Mouse (Mus musculus) ES-E14 (cell line): ENCODE measurements at regions not wholly inside any gene's neighbourhood (a gene's known extent, or its start where the extent isn't known, plus 50 kb on each side); places are given as distances from the start of the nearest gene placed in this dataset.

Experiments used
- DNase-seq: peaks from one replicate; pipeline ENCODE4 v3.0.0-alpha.2; 2013; ENCODE audit warnings: low read depth, low spot score
- H3K27ac ChIP-seq: 2 replicates; pipeline ENCODE4 v1.5.1; 2012; ENCODE audit warnings: low read depth, mild to moderate bottlenecking, low read length, moderate library complexity, mixed read lengths; ENCODE audit not compliant: poor library complexity, insufficient read depth, severe bottlenecking
- H3K36me3 ChIP-seq: 2 replicates; pipeline ENCODE4 v1.6.1; 2012; ENCODE audit warnings: mild to moderate bottlenecking, low read length, moderate library complexity, mixed read lengths; ENCODE audit not compliant: control insufficient read depth, poor library complexity, insufficient read depth, severe bottlenecking
- H3K4me1 ChIP-seq, 2 experiments: fragments of 150-350 bp in 1 of 2; sonication (generic) in 1 of 2; 2 replicates each; pipeline ENCODE4 v1.6.1; 2012; ENCODE audit warnings: low read length in 2 of 2, mild to moderate bottlenecking in 1 of 2, mixed read lengths in 1 of 2; ENCODE audit not compliant: control insufficient read depth in 2 of 2, insufficient read depth in 2 of 2, poor library complexity in 1 of 2
- H3K4me3 ChIP-seq, 2 experiments: fragments of 150-350 bp in 1 of 2; sonication (generic) in 1 of 2; 2 replicates each; pipeline ENCODE4 v1.5.1; 2012; ENCODE audit warnings: low read length in 2 of 2, low read depth in 1 of 2, mild to moderate bottlenecking in 1 of 2, mixed read lengths in 1 of 2; ENCODE audit not compliant: insufficient read depth in 1 of 2, poor library complexity in 1 of 2, severe bottlenecking in 1 of 2
- H3K9ac ChIP-seq: 2 replicates; pipeline ENCODE4 v1.6.1; 2012; ENCODE audit warnings: low read depth, mild to moderate bottlenecking, low read length, mixed read lengths; ENCODE audit not compliant: poor library complexity, insufficient read depth, severe bottlenecking
- H3K9me3 ChIP-seq: fragments of 150-350 bp; sonication (generic); 2 replicates; pipeline ENCODE4 v1.6.1; 2012; ENCODE audit warnings: low read depth, mild to moderate bottlenecking, low read length; ENCODE audit not compliant: control insufficient read depth, insufficient read depth
- CHD2 ChIP-seq: IDR thresholded peaks from 2 replicates; pipeline ENCODE4 v1.6.1; 2014; ENCODE audit warnings: mild to moderate bottlenecking, low read depth, low read length, inconsistent platforms
- HCFC1 ChIP-seq: IDR thresholded peaks from 2 replicates; pipeline ENCODE4 v1.6.1; 2012; ENCODE audit warnings: low read length, inconsistent platforms, borderline replicate concordance; ENCODE audit not compliant: insufficient read depth
- MAFK ChIP-seq: IDR thresholded peaks from 2 replicates; pipeline ENCODE4 v1.6.1; 2014; ENCODE audit warnings: mild to moderate bottlenecking, low read depth, low read length, inconsistent platforms; ENCODE audit not compliant: insufficient read depth
- ZC3H11A ChIP-seq: IDR thresholded peaks from 2 replicates; pipeline ENCODE4 v1.6.1; 2012; ENCODE audit warnings: low read depth, mild to moderate bottlenecking, inconsistent platforms, low read length, borderline replicate concordance
- ZNF384 ChIP-seq: IDR thresholded peaks from 2 replicates; pipeline ENCODE4 v1.6.1; 2012; ENCODE audit warnings: low read depth, low read length, inconsistent platforms
- in situ Hi-C, 2 experiments: fragments of 600-800 bp; cut with MboI; formaldehyde crosslinking; loops; one replicate each; pipeline ENCODE4 v1.15.1; 2025; ENCODE audit warnings: low sequenced_read_pairs in 2 of 2, inconsistent platforms in 1 of 2; ENCODE audit not compliant: unreplicated experiment in 2 of 2

DNA sequence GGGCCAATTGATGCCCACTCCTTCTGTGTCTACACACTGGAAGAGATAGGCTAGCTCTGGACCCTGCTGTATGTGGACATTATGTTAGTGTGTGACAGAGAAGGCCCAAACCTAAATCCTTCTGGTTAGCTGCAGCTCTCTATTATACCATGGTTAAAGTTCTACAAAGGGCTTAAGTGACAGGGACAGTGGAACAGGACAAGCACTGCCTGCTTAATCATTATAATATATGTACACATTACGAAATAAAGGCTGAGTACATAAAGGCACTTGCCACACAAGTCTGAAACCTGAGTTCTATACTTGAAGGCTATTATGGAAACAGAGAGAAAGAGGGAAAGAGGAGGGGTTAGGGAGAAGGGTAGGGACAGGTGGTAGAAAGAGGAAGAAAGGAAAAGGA, 55.2 kb downstream of the Rdh14 start:
- DNase-seq, result no peak
- TF ChIP-seq ZC3H11A, result no peak
- TF ChIP-seq ZNF384, result no peak
- TF ChIP-seq CHD2, result no peak
- TF ChIP-seq MAFK, result no peak
- TF ChIP-seq HCFC1, result no peak
- no peak overlapping the region for H3K9ac ChIP-seq
- no peak overlapping the region for H3K4me3 ChIP-seq
- in situ Hi-C loops, result loop anchor here in 1 of 2 experiments (25.0 kb wide), 2 partner anchors 858 to 1383 kb away; no protein-coding TSS in a partner anchor
- no peaks in the 10 kb centered on the region for H3K4me1 ChIP-seq
- no peaks in the 10 kb centered on the region for H3K36me3 ChIP-seq
- H3K9me3 ChIP-seq, result no peaks in the 10 kb centered on the region
- no peak overlapping the region for H3K27ac ChIP-seq

DNA sequence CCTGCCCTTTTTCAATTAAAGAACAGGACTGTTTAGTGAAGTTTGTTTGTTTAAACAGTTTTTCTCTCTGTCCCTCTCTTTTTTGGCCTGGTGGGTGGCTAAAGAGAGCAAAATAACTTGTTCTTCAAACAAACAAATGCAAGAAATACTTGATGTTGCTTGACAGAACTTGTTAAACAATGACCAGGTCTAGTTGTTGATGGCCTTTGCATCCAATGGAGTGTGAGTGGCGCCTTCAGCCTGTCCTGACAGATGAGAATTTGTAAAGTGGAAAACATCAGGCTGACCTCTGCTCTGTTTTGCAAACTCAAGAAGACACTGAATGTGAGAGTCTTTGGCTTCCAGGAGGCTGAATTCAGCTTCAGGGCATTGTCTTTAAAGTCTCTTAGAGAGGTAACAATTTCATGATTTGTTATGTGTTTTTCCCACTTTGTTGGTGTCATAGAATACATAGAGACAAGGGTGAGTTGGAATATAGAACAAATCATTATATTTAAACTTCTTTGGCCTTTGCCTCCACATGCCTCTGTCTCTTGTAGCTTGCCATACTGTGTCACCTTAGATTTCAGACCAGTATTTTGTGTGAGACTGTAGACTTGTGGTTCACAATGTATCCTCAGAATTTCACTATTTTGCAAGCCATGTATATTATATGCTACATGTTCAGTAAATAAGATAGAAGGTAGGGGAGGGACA, 67.5 kb downstream of the Rdh14 start:
- Histone ChIP-seq H3K9ac (no peak overlapping the region), H3K27ac (no peak overlapping the region), H3K4me1 (no peaks in the 10 kb centered on the region), H3K36me3 (no peaks in the 10 kb centered on the region), H3K9me3 (no peaks in the 10 kb centered on the region), H3K4me3 (no peak overlapping the region)
- DNase-seq, result no peak
- TF ChIP-seq CHD2 (no peak), MAFK (no peak), HCFC1 (no peak), ZNF384 (no peak), ZC3H11A (no peak)
- in situ Hi-C loops, result no loop called here

DNA sequence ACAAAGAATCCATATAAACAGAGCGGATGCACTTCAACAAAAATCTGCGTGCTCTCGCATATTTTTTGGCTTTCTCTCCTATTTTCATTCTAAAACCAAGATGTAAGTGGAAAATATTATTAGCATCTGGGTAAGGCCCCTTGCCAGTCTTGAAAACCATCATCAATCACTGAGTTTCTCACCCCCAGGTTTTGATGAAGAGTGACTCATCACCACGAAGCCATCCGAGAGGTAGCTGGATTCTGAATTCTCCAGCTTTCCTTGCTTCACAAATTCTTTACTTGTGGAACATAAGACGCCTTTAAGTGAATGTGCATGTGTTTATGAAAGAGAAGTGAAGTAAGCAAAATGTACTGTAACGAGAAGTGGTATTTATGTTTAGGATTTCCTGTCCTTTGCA, 71.2 kb downstream of the Rdh14 start:
- Histone ChIP-seq H3K4me3 (no peak overlapping the region), H3K27ac (no peak overlapping the region), H3K9ac (no peak overlapping the region), H3K4me1 (no peaks in the 10 kb centered on the region), H3K9me3 (no peaks in the 10 kb centered on the region), H3K36me3 (no peaks in the 10 kb centered on the region)
- in situ Hi-C loops, result no loop called here
- DNase-seq, result no peak
- TF ChIP-seq CHD2, result no peak
- no peak for TF ChIP-seq ZC3H11A
- TF ChIP-seq HCFC1, result no peak
- TF ChIP-seq MAFK, result no peak
- TF ChIP-seq ZNF384, result no peak

DNA sequence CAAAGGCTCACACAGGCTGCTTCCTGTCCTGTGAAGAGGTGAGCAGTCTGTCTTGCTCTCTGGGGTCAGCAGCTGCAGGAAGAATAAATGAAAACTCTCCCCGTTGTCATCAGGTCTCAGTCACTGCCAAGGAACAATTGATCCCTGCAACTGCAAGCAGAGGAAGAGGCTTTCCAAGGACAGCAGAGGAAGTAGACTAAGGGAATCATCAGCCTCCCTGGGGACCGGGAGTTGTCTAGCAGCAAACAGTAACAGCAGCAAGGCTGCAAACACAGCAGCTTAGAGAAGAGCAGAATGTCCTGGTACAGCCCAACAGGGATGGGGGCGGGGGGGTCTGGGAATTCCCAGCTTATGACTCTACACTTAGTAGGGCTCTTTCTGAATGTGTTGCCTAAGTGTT, 72.4 kb downstream of the Rdh14 start:
- Histone ChIP-seq H3K4me3 (no peak overlapping the region), H3K9ac (no peak overlapping the region), H3K27ac (no peak overlapping the region), H3K36me3 (no peaks in the 10 kb centered on the region), H3K4me1 (no peaks in the 10 kb centered on the region), H3K9me3 (no peaks in the 10 kb centered on the region)
- no peak for DNase-seq
- in situ Hi-C loops, result no loop called here
- TF ChIP-seq CHD2 (no peak), ZC3H11A (no peak), ZNF384 (no peak), HCFC1 (no peak), MAFK (no peak)

DNA sequence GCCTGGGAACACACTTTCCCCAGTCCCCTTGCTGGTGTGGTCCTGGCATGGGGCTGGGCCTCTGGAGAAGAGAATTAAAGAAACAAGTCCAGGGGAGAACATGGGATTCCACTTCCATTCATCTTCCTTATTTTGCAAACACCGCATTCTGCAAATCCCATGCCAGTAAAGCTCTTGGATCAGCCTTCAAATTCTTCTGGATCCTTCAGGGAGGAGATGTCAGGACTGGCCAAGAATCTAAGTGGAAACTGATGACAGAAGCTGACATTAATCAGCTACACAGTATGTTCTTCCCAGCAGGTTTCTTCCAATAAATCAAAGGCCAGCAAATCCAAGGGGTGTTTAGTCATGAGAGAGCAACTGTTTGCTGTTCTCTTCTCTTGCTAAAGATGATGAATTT, 83.4 kb downstream of the Rdh14 start:
- H3K4me3 ChIP-seq, result no peak overlapping the region
- no peak for DNase-seq
- no peaks in the 10 kb centered on the region for H3K4me1 ChIP-seq
- no peak overlapping the region for H3K9ac ChIP-seq
- no peak overlapping the region for H3K27ac ChIP-seq
- in situ Hi-C loops, result no loop called here
- no peaks in the 10 kb centered on the region for H3K9me3 ChIP-seq
- TF ChIP-seq MAFK (no peak), ZNF384 (no peak), ZC3H11A (no peak), CHD2 (no peak), HCFC1 (no peak)
- H3K36me3 ChIP-seq, result no peaks in the 10 kb centered on the region
